Mouse (Mus musculus): ENCODE measurements around the gene Terb1.

DNA sequence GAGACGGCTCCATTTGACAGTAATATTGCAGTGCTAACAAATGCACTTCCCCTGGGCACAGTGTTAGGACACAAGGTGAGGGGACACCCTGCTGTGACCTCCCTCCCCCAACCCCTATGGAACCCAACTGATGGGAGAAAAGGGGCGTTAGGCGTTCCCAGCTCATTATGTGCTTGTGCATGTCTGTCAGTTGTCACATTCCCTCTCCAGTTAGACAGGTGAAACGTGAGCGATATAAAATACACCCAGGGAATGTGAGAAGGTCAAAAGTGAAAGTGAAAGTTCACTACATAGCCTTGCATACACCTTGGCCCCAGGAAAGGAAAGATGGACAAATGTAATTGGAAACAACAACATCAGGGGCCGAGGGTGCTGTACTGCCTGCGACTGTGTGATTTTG lies 25.7 kb upstream of the Terb1 start:
- no peak for TF ChIP-seq POLR2A (IDR thresholded peaks at IDR 0.05; ENCODE audit: borderline replicate concordance, extremely low read depth, low read depth, low read length)
- no peak for TF ChIP-seq CTCF (IDR thresholded peaks at IDR 0.05; ENCODE audit: insufficient read depth, low read length)
